26 mouse cellular contexts compared by ENCODE assay signal in genomic region chr2:104842559-104842958, GRCm38 (mm10). TPM values are rescaled to one million over a fixed set of nuclear protein-coding genes. Genes with fewer than 3 reads are reported as not detected.
A peak's percentile ranks its signal among the peaks of the same experiment; 100 is the strongest.
DNase-seq lines count a peak whose midpoint lies in the region; ATAC-seq lines count a peak whose summit lies in the region.
"Had no signal": no experiment of that assay in that cellular context is flagged by ENCODE, and none has a peak within 500 bp of the region (broad histone marks: within the 10 kb centered on the region; RNA-seq: fewer than 3 reads in every experiment).

No protein-coding gene starts in this region.

- no peaks in the 10 kb centered on the region for H3K4me1 ChIP-seq in midbrain, embryonic 11.5 days (ENCODE audit: control insufficient read depth, insufficient read depth, low read length)
- no peaks in the 10 kb centered on the region for H3K4me1 ChIP-seq in midbrain, embryonic 15.5 days

- ATAC-seq in midbrain, embryonic 11.5 days (ENCODE audit: low FRiP score) = no peak
- no peak for ATAC-seq in midbrain, embryonic 15.5 days (replicated peaks)
- ATAC-seq in erythroblast, adult 5-6 weeks (replicated peaks; ENCODE audit: low FRiP score, poor library complexity, severe bottlenecking) = no peak
- ATAC-seq: activated CD4-positive, CD25-positive, alpha-beta regulatory T cell, adult 4 months; CD4-positive, CD25-positive, alpha-beta regulatory T cell, adult 4 months; Patski had no signal

- peak; percentile 41 for DNase-seq in midbrain, embryonic 11.5 days (ENCODE audit: low spot score, missing footprints)
- DNase-seq in ES-CJ7 (ENCODE audit: low read depth, low spot score) = peak; percentile 36
- DNase-seq in R1 (ENCODE audit: low read depth, low spot score) = peak; percentile 87
- DNase-seq in ZHBTc4 (ENCODE audit: low read depth, low spot score) = peak; percentile 23
- DNase-seq in layer of hippocampus, postnatal 25 days (ENCODE audit: extremely low spot score in 1 of 2, low spot score in 1 of 2) = no peak
- DNase-seq in urinary bladder, adult 2 months (ENCODE audit: low spot score) = no peak
- DNase-seq: adrenal gland, adult 2 months; adrenal gland, adult 8-10 months; adrenal gland, postnatal 10 days; adrenal gland, postnatal 14 days; adrenal gland, postnatal 25 days; adrenal gland, postnatal 36 days; B cell, adult 2 months; cerebellum, adult 11 months; cerebellum, adult 11-12 months; cerebellum, adult 18-20 months; cerebellum, adult 2 months; cerebellum, adult 8-10 months had no signal

- no peaks in the 10 kb centered on the region for H3K36me3 ChIP-seq in midbrain, embryonic 11.5 days (ENCODE audit: control insufficient read depth, insufficient read depth, low read length)
- H3K36me3 ChIP-seq in midbrain, embryonic 15.5 days (replicated peaks) = no peaks in the 10 kb centered on the region
- H3K36me3 ChIP-seq: G1E had no signal

- H3K9me3 ChIP-seq in midbrain, embryonic 11.5 days (ENCODE audit: control insufficient read depth, low read length) = no peaks in the 10 kb centered on the region
- no peaks in the 10 kb centered on the region for H3K9me3 ChIP-seq in midbrain, embryonic 15.5 days
- H3K9me3 ChIP-seq: G1E had no signal

- H3K4me3 ChIP-seq in midbrain, embryonic 11.5 days (ENCODE audit: low read depth, low read length) = no peak overlapping the region
- no peak overlapping the region for H3K4me3 ChIP-seq in midbrain, embryonic 15.5 days

- H3K9ac ChIP-seq in midbrain, embryonic 11.5 days (ENCODE audit: low read length) = no peak overlapping the region
- H3K9ac ChIP-seq in midbrain, embryonic 15.5 days = no peak overlapping the region

- no peak overlapping the region for H3K4me2 ChIP-seq in midbrain, embryonic 11.5 days
- no peak overlapping the region for H3K4me2 ChIP-seq in midbrain, embryonic 15.5 days

- H3K27ac ChIP-seq in midbrain, embryonic 11.5 days (ENCODE audit: low read depth, low read length) = no peak overlapping the region
- no peak overlapping the region for H3K27ac ChIP-seq in midbrain, embryonic 15.5 days

- H3K27me3 ChIP-seq in midbrain, embryonic 11.5 days (ENCODE audit: control insufficient read depth, insufficient read depth, low read length) = no peaks in the 10 kb centered on the region
- no peaks in the 10 kb centered on the region for H3K27me3 ChIP-seq in midbrain, embryonic 15.5 days (replicated peaks)
- H3K27me3 ChIP-seq: CH12.LX, Patski had no signal

RNA-seq across cellular contexts. Expression of gene Prrg4, which starts 7.1 kb away (rescaled TPM):
- polyA plus RNA-seq in midbrain, embryonic 11.5 days (2014; fragmentation: Nextera tagmentation; extraction: Ambion mirVana) = 0.22 and 0.37 TPM in 2 replicates
- polyA plus RNA-seq in midbrain, embryonic 15.5 days (2015; fragmentation: Nextera tagmentation; extraction: Ambion mirVana) = 0.40 and 0.44 TPM in 2 replicates
- total RNA-seq in layer of hippocampus, postnatal 25 days (2021) = under 1 TPM; 0.45 to 0.54 TPM
- total RNA-seq in erythroblast, adult 5-6 weeks (2015; ENCODE audit: low replicate concordance) = 0.84 TPM in 1 of 2 replicates, not detected in the other
- total RNA-seq in erythroblast, adult 5-6 weeks (2017; ENCODE audit: low replicate concordance) = not detected in 2 replicates
- 5.0 and 5.5 TPM in 2 replicates for polyA plus RNA-seq in urinary bladder, adult 2 months (2012; rRNA removed)
- total RNA-seq: MEL had no signal
- polyA plus RNA-seq: G1E had no signal

RNA-seq across cellular contexts. Expression of gene Ccdc73, which starts 25.0 kb away (rescaled TPM):
- polyA plus RNA-seq in midbrain, embryonic 11.5 days (2014; fragmentation: Nextera tagmentation; extraction: Ambion mirVana) = 6.2 and 10.3 TPM in 2 replicates
- polyA plus RNA-seq in midbrain, embryonic 15.5 days (2015; fragmentation: Nextera tagmentation; extraction: Ambion mirVana) = 4.4 and 5.2 TPM in 2 replicates
- total RNA-seq in layer of hippocampus, postnatal 25 days (2021) = 1 to 10 TPM in 1 of 2 experiments, under 1 TPM in 1; 0.70 to 1.3 TPM
- 4.8 and 31.3 TPM in 2 replicates for total RNA-seq in erythroblast, adult 5-6 weeks (2015; ENCODE audit: low replicate concordance)
- 5.7 and 14.6 TPM in 2 replicates for total RNA-seq in erythroblast, adult 5-6 weeks (2017; ENCODE audit: low replicate concordance)
- 13.0 and 13.1 TPM in 2 replicates for polyA plus RNA-seq in urinary bladder, adult 2 months (2012; rRNA removed)

RNA-seq across cellular contexts. Expression of gene Qser1, which starts 26.0 kb away (rescaled TPM):
- 15.2 and 18.1 TPM in 2 replicates for polyA plus RNA-seq in midbrain, embryonic 11.5 days (2014; fragmentation: Nextera tagmentation; extraction: Ambion mirVana)
- polyA plus RNA-seq in midbrain, embryonic 15.5 days (2015; fragmentation: Nextera tagmentation; extraction: Ambion mirVana) = 6.5 and 7.1 TPM in 2 replicates
- total RNA-seq in layer of hippocampus, postnatal 25 days (2021) = 10 to 100 TPM in 1 of 2 experiments, 1 to 10 TPM in 1; 8.7 to 11.0 TPM
- 4.2 and 9.6 TPM in 2 replicates for total RNA-seq in erythroblast, adult 5-6 weeks (2015; ENCODE audit: low replicate concordance)
- 1.5 and 1.8 TPM in 2 replicates for total RNA-seq in erythroblast, adult 5-6 weeks (2017; ENCODE audit: low replicate concordance)
- 8.1 and 10.3 TPM in 2 replicates for polyA plus RNA-seq in urinary bladder, adult 2 months (2012; rRNA removed)

Comparison
In these comparisons a context has a peak if more than half of its experiments do, and no peak if none do; other contexts are left out.
1. DNase-seq: peak in midbrain, embryonic 11.5 days (single experiment), ES-CJ7 (single experiment), R1 (single experiment) and ZHBTc4 (single experiment); none in layer of hippocampus, postnatal 25 days (0 of 2) and urinary bladder, adult 2 months (single experiment).